Mouse (Mus musculus) megakaryocyte, embryonic 14.5 days (primary cell): Measurements from ENCODE around the gene Slc35d2.

Experiments
- FLI1 ChIP-seq: IDR thresholded peaks from 2 replicates; pipeline ENCODE4 v1.6.1; 2012; ENCODE audit warnings: low read length, inconsistent platforms, mixed read lengths
- GATA1 ChIP-seq: IDR thresholded peaks from 3 replicates; pipeline ENCODE4 v1.6.1; 2012; ENCODE audit warnings: mixed read lengths, low read length, inconsistent platforms, borderline replicate concordance

- TF ChIP-seq GATA1 (no peak), FLI1 (no peak)
These were observed 37.0 kb downstream of the Slc35d2 start for GRCm38 (mm10) chr13:64092141-64092540.
